Mouse (Mus musculus) ES-CJ7 (cell line): Measurements from ENCODE around the gene Btbd35f11.
"Not testable (repeated sequence)": the region's sequence is repeated elsewhere in the genome, so short reads cannot be mapped to it uniquely, and the experiment has no call there.

Source experiments
- DNase-seq: peaks from one replicate; pipeline ENCODE4 v3.0.0; 2011; ENCODE audit warnings: low read depth, low spot score

Btbd35f11 gene

GRCm38 (mm10) chrX:3443590-3443989 lies at the start of gene Btbd35f11:
Gene Btbd35f11, minus strand, starts transcription at chrX:3443690.
- not testable (repeated sequence) for DNase-seq

- DNase-seq = not testable (repeated sequence)
These were observed 33.5 kb downstream of the Btbd35f11 start for GRCm38 (mm10) chrX:3409946-3410345.
